17 mouse cellular contexts compared by ENCODE assay signal in the genomic region with DNA sequence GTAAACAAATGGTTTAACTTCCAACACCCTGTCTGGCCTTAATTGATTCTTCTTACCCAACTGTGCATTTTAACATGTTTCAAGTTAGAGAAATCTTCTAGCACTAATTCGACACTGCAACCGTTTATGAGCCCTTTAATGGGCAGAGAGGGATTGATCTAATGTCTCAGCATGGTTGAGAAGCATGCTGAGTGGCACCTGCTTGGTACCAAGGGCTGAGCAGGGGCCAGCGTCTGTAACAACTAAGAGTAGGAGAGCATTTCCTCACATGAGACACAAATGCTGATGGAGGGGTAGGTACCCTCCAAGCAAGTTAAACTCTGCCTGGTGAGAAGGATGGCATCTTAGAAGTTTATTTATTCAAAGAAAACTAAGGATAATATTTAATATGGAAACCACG.
A peak's percentile ranks its signal among the peaks of the same experiment; 100 is the strongest.
DNase-seq lines count a peak whose midpoint lies in the region.
"Had no signal": no experiment of that assay in that cellular context is flagged by ENCODE, and none has a peak within 500 bp of the region (broad histone marks: within the 10 kb centered on the region; RNA-seq: fewer than 3 reads in every experiment).

No protein-coding gene starts in this region.

- peak; percentile 44 for DNase-seq in cerebellum, adult 11-12 months
- DNase-seq in cerebellum, postnatal 4 days (ENCODE audit: low spot score in 2 of 2) = no peak
- DNase-seq in cerebellum, adult 8-10 months = peak; percentile 41
- DNase-seq in cerebellum, postnatal 10 days = peak; percentile 8 to 16
- DNase-seq in forelimb bud, embryonic 11.5 days (ENCODE audit: low read depth, low spot score) = peak; percentile 5
- DNase-seq in embryo, embryonic 10.5 days (ENCODE audit: low spot score) = no peak
- DNase-seq in right cerebral cortex, postnatal 10 days (ENCODE audit: low spot score in 2 of 2) = no peak
- no peak for DNase-seq in kidney, postnatal 10 days
- DNase-seq: adrenal gland, postnatal 14 days; B cell, adult 2 months; forebrain, postnatal 0 days; gastrocnemius, postnatal 10 days; gastrocnemius, postnatal 36 days; heart, adult 2 months; heart, postnatal 14 days; heart, postnatal 4 days; kidney, adult 2 months had no signal

Comparison
In these comparisons a context has a peak if more than half of its experiments do, and no peak if none do; other contexts are left out.
1. DNase-seq: peak in cerebellum, adult 11-12 months (single experiment), cerebellum, adult 8-10 months (single experiment), cerebellum, postnatal 10 days (2 of 2) and forelimb bud, embryonic 11.5 days (single experiment); none in cerebellum, postnatal 4 days (0 of 2), embryo, embryonic 10.5 days (single experiment), right cerebral cortex, postnatal 10 days (0 of 2) and kidney, postnatal 10 days (single experiment).